Mouse (Mus musculus) E14TG2a.4 (cell line): Measurements from ENCODE around the gene Slc39a2.

Experiments used
- H3K27me3 ChIP-seq: 2 replicates; pipeline ENCODE4 v1.6.1; 2014; ENCODE audit warnings: low read length, control low read depth; ENCODE audit not compliant: insufficient read depth
- H3K36me3 ChIP-seq: 2 replicates; pipeline ENCODE4 v1.6.1; 2014; ENCODE audit warnings: low read length, control low read depth; ENCODE audit not compliant: insufficient read depth
- H3K4me1 ChIP-seq: replicated peaks from 2 replicates; pipeline ENCODE4 v1.6.1; 2014; ENCODE audit warnings: low read depth, low read length, control low read depth
- H3K4me3 ChIP-seq: replicated peaks from 2 replicates; pipeline ENCODE4 v1.5.1; 2014; ENCODE audit warnings: mild to moderate bottlenecking, low read length
- H3K9me3 ChIP-seq: 2 replicates; pipeline ENCODE4 v1.6.1; 2014; ENCODE audit warnings: low read length, control low read depth
- CTCF ChIP-seq: conservative IDR thresholded peaks from 2 replicates; pipeline ENCODE4 v1.5.1; 2014; ENCODE audit warnings: low read length
- NANOG ChIP-seq: IDR thresholded peaks from 2 replicates; pipeline ENCODE4 v1.6.1; 2014; ENCODE audit warnings: borderline replicate concordance, low read length, mixed read lengths
- POU5F1 ChIP-seq: IDR thresholded peaks from 2 replicates; pipeline ENCODE4 v1.6.1; 2014; ENCODE audit warnings: low read length, borderline replicate concordance

Gene Slc39a2

DNA sequence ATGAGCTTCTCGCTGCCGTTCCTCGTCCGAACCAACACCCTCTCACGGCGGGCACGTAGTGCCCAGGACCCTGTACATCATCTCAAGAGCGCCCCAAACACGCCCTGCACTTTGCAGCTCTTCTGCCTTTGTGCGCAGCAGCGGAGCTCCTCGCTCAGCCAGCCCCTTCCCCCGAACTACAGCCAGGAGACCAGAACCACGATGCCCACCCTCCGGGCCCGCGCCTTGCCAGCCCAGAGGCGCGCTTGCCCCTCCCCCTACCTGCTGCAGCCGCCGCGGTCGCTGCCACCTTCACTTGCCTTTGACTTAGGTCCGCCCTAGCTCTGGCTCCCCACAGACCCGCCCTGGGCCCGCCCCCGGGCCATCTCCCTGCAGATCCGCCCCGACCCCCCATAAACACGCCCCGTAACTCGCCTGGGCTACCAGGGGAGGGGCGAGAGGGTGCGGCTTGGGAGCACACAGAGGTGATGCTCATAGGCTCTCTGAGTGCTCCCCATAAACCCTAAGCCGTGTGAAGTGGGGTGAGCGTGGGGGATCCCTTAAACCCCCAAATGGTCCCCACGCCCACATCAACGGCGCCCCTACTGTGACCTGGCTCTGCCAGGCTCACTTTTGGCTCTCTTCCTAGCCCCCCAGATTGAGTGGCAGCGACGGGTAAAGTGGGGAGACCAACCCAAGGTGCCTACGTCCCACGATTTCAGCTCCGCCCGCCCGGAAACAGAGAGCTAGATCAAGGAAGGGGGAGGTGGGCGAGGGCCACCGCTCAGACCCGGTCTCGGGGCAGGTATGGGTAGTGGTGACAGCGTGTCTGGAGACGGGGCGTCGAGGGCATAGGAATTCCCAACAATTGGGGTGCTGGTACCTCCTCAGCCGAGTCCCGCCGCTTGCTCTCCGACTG lies 20.6 kb downstream of the Slc39a2 start:
- TF ChIP-seq NANOG, result no peak
- no peak for TF ChIP-seq CTCF
- no peak for TF ChIP-seq POU5F1
- Histone ChIP-seq H3K27me3 (peaks cover 28% of the 10 kb centered on the region), H3K4me1 (peaks cover 49% of the 10 kb centered on the region), H3K36me3 (peaks cover 29% of the 10 kb centered on the region), H3K4me3 (peak overlapping the region; percentile 83), H3K9me3 (0 out of 2 replicates have a peak, but pooled peaks cover 2% of the 10 kb centered on the region)

DNA sequence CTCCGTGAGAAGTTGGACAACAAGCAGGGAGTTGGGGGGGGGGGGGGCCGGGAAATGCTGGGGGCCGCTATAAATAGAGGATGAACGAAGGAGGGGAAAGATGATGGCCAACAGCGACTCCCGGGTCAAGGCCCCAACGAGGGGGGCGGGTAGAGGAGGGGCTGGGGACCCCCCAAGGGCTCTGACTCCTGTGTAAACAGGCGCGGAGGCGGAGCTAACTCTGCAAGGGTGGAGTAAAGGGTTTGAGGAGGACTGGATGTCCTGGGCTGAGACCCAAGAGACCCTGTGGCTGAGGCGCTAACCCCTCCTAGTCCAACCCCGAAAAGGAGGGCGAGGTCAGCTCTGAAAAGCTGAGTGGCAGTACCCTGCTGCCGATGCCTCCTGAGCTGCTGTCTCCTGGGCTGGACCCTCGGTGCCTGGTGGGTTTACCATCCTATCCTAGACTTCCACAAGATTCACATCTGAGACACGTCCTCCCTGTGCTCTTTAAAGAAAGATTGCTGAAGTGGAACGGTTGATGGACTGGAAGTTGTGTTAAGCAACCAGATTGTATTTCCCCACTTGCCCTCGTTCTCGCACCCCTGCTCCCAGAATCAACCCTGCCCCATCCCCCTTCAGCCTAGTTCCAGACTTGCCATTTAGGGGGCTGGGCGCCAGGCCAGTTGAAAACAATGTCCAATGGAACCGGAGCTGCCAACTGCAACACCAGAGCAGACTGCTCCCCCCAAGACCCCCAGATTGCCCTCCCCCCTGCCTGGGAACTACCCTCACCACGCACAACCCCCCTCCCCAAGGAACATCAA lies 21.5 kb downstream of the Slc39a2 start, which contains the start of gene Ndrg2:
Gene Ndrg2, minus strand, starts transcription at position 199 of the 803 bp plus-strand sequence.
- Histone ChIP-seq H3K27me3 (peaks cover 31% of the 10 kb centered on the region), H3K36me3 (peaks cover 20% of the 10 kb centered on the region), H3K9me3 (no peaks in the 10 kb centered on the region), H3K4me3 (peak within 1 kb of the TSS; percentile 83), H3K4me1 (peaks cover 47% of the 10 kb centered on the region)
- TF ChIP-seq NANOG, result no peak
- TF ChIP-seq CTCF, result no peak
- TF ChIP-seq POU5F1, result no peak

GRCm38 (mm10) chr14:51915030-51915429 lies 22.3 kb downstream of the Slc39a2 start:
- Histone ChIP-seq H3K4me3 (no peak overlapping the region), H3K4me1 (peaks cover 49% of the 10 kb centered on the region)
- TF ChIP-seq POU5F1 (no peak), CTCF (no peak), NANOG (no peak)

GRCm38 (mm10) chr14:51916539-51916938 lies 23.9 kb downstream of the Slc39a2 start:
- H3K4me3 ChIP-seq, result no peak overlapping the region
- H3K36me3 ChIP-seq, result no peaks in the 10 kb centered on the region
- TF ChIP-seq NANOG, result no peak
- TF ChIP-seq CTCF, result no peak
- TF ChIP-seq POU5F1, result no peak
- peaks cover 38% of the 10 kb centered on the region for H3K4me1 ChIP-seq
- peaks cover 36% of the 10 kb centered on the region for H3K27me3 ChIP-seq
- no peaks in the 10 kb centered on the region for H3K9me3 ChIP-seq

More at GRCm38 (mm10) chr14:51915030-51915429, 22.3 kb downstream of the Slc39a2 start:
- no peaks in the 10 kb centered on the region for H3K9me3 ChIP-seq
- H3K27me3 ChIP-seq, result peaks cover 36% of the 10 kb centered on the region
- H3K36me3 ChIP-seq, result peaks cover 11% of the 10 kb centered on the region

GRCm38 (mm10) chr14:51918125-51918524 lies 25.4 kb downstream of the Slc39a2 start, which contains the start of gene Tppp2:
TSS of gene Tppp2 (plus strand) at chr14:51918425.
- peaks cover 36% of the 10 kb centered on the region for H3K27me3 ChIP-seq
- TF ChIP-seq POU5F1, result no peak
- TF ChIP-seq CTCF, result no peak
- no peak for TF ChIP-seq NANOG
- no peak within 1 kb of the TSS for H3K4me3 ChIP-seq
- H3K36me3 ChIP-seq, result no peaks in the 10 kb centered on the region
- no peaks in the 10 kb centered on the region for H3K9me3 ChIP-seq
- peaks cover 23% of the 10 kb centered on the region for H3K4me1 ChIP-seq

- Histone ChIP-seq H3K4me1 (peaks cover 17% of the 10 kb centered on the region), H3K27me3 (peaks cover 31% of the 10 kb centered on the region), H3K4me3 (no peak overlapping the region), H3K36me3 (no peaks in the 10 kb centered on the region), H3K9me3 (no peaks in the 10 kb centered on the region)
- TF ChIP-seq CTCF (no peak), NANOG (no peak), POU5F1 (no peak)
These were observed 26.3 kb downstream of the Slc39a2 start for GRCm38 (mm10) chr14:51918966-51919365.

DNA sequence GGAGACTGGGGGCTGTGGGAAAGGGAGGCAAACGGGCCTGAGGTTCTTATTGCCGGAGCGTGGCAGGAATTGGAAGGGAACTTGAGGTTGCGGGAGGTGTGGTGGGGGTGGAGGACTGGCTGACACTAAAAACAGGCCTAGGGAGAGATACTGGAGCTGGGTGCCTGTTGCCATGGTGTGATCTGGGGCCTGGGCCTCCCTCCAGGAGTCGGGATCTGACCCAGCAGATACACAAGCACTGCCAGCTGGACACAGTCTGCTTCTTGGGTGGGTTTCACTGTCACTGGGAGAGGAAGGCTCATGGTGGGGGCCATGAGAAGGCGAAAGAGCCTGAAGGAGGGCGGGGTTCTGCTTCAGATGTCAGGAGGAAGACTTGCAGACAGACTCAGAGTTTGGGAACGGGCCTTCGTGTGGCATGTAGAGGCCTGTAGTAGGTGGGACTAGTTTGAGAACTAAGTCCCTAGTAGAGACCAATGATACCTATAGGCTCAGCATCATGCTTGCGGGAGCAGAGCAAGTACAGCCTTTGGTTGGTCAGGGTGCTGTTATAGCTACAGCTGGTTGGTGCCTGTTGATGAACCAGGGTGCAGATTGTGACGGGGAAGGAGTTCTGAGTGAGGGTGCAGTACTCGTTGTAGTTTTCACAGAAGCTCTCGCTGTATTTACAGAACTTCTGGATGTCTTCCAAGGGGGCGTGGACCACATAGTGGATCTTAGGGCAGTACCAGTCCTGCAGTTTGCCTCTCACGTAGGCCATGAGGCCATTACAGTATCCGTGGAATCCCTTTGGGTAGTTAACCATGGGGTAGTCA lies 29.3 kb downstream of the Slc39a2 start:
- peaks cover 5% of the 10 kb centered on the region for H3K4me1 ChIP-seq
- H3K27me3 ChIP-seq, result peaks cover 10% of the 10 kb centered on the region
- no peaks in the 10 kb centered on the region for H3K36me3 ChIP-seq
- TF ChIP-seq NANOG, result no peak
- TF ChIP-seq CTCF, result no peak
- no peak for TF ChIP-seq POU5F1
- peaks cover 24% of the 10 kb centered on the region for H3K9me3 ChIP-seq
- H3K4me3 ChIP-seq, result no peak overlapping the region
